Mouse (Mus musculus): ENCODE measurements around the gene Vmn2r13.
"Not testable (repeated sequence)": the region's sequence is repeated elsewhere in the genome, so short reads cannot be mapped to it uniquely, and the experiment has no call there.

The Vmn2r13 gene

DNA sequence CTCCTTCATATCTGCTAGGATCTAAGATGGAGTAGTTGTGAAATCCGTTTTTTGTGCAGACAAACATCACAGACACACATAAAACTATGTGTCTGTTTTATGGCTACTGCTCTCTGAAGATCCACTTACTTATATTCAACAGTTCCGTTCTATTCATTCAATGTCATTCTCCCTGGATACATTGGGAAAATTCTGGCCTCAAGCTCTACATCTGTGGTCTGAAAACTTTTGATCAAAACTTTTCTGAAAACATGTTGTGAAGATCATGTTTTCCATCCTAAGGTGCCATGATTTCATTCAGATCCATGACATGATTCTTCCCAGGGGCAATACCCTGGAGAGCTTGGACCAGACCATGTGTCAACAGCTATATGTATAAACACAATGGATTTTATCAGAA, at the start of gene Vmn2r13:
Gene Vmn2r13 (minus strand): TSS at position 101 of the 400 bp plus-strand sequence.
- DNase-seq, result not testable (repeated sequence)

DNA sequence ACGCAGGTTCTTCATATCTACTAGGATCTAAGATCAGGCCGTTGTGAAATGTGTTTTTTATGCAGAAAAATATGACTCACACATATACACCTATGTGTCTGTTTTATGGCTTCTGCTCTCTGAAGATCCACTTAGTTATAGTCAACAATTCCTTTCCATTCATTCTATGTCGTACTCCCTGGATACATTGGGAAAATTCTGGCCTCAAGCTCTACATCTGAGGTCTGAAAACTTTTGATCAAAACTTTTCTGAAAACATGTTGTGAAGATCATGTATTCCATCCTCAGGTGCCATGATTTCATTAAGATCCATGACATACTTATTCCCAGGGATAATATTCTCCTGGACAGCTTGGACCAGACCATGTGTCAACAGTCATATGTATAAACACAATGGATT, 32.6 kb upstream of the Vmn2r13 start, which contains the start of gene Vmn2r14:
Gene Vmn2r14 (minus strand): TSS at position 101 of the 400 bp plus-strand sequence.
- DNase-seq, result no peak

GRCm38 (mm10) chr5:109166851-109167250, 25.1 kb downstream of the Vmn2r13 start:
- not testable (repeated sequence) for DNase-seq

GRCm38 (mm10) chr5:109160121-109160520, 31.9 kb downstream of the Vmn2r13 start:
- DNase-seq, result no peak

DNA sequence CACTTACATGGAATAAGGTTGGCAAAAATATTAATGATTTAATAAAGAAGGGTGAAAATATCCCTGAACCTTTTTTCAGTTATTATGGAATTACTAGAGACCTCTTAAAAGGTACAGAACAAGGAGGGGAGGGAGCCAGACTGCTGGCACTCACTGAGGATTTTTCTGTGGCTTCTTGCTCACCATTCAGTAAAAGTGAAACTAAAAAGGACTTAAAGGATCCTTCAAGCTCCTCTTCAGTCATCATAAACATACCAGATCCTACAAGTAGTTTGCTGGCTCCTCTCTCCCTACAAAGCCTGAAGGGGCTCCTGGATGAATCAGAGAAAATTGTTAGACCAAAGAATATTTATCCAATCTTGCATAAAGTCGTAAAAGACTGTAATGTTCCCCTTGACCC, 32.4 kb downstream of the Vmn2r13 start:
- not testable (repeated sequence) for DNase-seq

DNA sequence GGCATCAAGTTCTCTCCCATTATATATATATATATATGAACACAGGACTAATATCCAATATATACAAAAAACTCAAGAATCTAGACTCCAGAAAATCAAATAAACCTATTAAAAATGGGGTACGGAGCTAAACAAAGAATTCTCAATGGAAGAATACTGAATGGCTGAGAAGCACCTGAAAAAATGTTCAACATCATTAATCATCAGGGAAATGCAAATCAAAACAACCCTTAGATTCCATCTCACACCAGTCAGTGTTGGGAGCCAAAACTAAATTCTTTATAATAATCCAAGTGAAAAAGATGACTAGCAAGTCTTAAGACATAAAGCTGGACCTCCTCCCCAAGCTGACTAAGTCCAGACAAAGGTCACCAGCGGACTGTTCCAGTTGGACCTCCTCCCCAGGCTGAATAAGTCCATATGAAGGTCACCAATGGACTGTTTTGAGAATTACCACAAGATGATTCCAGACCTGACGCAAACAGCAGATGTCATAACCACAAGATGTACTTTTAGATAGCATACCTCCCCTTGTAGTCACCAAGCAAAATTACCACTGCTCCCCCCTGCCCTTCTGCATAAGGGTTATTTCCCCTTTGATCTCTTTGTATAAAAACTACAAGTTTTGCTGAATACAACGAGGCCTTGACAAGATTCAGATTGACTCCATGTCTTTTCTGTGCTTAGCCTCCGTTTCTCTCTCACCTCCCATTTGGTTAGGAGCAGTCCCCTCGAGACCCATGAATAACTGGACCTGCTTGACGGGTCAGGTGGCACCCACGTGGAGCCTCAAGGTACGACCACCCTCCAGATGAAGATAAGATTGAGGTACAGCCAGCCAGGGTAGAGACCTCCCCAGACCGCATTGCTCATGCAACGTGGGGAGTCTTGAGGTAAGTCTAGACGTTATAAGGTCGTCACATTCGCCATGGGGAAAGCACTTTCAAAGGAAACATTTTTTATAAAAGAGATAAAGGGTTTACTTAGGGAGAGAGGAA, 33.2 kb downstream of the Vmn2r13 start:
- DNase-seq, result not testable (repeated sequence)

- no peak for DNase-seq
Observed at GRCm38 (mm10) chr5:109139546-109139945, 52.5 kb downstream of the Vmn2r13 start.

DNA sequence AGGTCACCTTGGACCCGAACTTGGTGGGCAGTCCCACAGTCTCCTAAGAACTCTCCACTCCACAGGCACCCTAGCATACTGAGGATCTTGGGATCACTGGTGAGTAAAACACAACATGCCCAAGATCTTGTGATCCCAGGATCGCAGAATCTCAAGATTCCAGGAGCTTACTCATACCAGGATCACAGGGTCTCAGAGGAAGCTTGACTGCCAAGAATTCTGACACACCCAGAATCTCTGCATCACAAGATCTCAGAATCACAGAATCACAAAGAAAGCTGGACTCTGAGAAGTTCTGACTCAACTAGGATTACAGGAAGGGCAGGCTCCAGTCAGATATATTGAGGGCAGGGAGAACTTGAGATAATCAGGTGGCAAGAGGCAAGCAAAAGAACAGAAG, 55.3 kb downstream of the Vmn2r13 start:
- DNase-seq, result no peak

All from heart, adult 11 months (tissue).